Mouse (Mus musculus) heart, postnatal 0 days (tissue): Measurements from ENCODE around the gene Carmil1.

Experiments used
- CTCF ChIP-seq: IDR thresholded peaks from 2 replicates; pipeline ENCODE4 v1.5.1; 2016; ENCODE audit warnings: antibody characterized with exemption, control low read depth, low read depth
- EP300 ChIP-seq: IDR thresholded peaks from 2 replicates; pipeline ENCODE4 v1.6.1; 2016; ENCODE audit warnings: antibody characterized with exemption, low read depth

GRCm38 (mm10) chr13:24264760-24265159 is 15.8 kb downstream of the Carmil1 start:
- TF ChIP-seq CTCF = no peak
- no peak for TF ChIP-seq EP300
